Mouse (Mus musculus) liver, postnatal 0 days (tissue): Measurements from ENCODE around the gene Vps37c.

ENCODE experiments used
- CTCF ChIP-seq: sonication (generic); IDR thresholded peaks from 2 replicates; pipeline ENCODE4 v1.5.1; 2016; ENCODE audit warnings: antibody characterized with exemption, low read depth
- EP300 ChIP-seq: IDR thresholded peaks from 2 replicates; pipeline ENCODE4 v1.6.1; 2016; ENCODE audit warnings: antibody characterized with exemption, low read depth, mild to moderate bottlenecking

DNA sequence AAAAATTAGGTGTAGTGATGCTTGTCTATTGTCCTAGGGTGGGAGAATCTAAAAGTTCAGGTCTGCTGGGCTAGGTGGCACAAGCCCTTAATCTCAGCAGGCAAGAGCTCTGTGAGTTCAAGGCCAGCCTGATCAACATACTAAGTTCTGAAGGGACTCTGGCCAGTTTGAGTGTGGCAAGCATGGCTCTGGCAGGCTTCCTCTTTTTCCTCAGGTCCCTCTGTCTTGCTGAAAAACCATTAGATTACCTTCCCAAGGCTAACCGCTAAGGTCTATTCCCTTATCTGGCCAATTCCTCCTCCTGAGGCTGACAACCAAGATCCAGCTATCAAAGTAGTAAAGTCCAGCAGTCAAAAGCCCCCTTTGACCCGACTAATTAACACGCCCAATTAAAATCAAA is 25.9 kb upstream of the Vps37c start:
- TF ChIP-seq CTCF, result no peak
- no peak for TF ChIP-seq EP300
